Mouse (Mus musculus) granulocyte monocyte progenitor cell, adult 5-6 weeks (primary cell): Measurements from ENCODE around the gene Dpf3. TPM values are rescaled to one million over a fixed set of nuclear protein-coding genes. Genes with fewer than 3 reads are reported as not detected.

Experiments
- ATAC-seq: replicated peaks from 2 replicates; pipeline ENCODE4 v1.8.0; 2016; ENCODE audit warnings: mild to moderate bottlenecking, moderate TSS enrichment, inconsistent platforms; ENCODE audit not compliant: poor library complexity, severe bottlenecking
- total RNA-seq, 2 experiments: library from RNA; stranded (forward) in 1 of 2; stranded (reverse) in 1 of 2; fragments of 200-712, 200-1000 nt in 1 of 2; fragments of >200 nt in 1 of 2; fragmentation: Nextera tagmentation in 1 of 2; gene quantifications; 2 replicates each; pipeline ENCODE4 v1.2.3; 2014 to 2017

Dpf3 gene
- total RNA-seq, 2 experiments from 2014 or later = 0.31 TPM; not detected in 1

- no peak for ATAC-seq
Measured at GRCm38 (mm10) chr12:83497959-83498358, 10.4 kb upstream of the Dpf3 start.

GRCm38 (mm10) chr12:83496736-83497135 lies 9.2 kb upstream of the Dpf3 start:
- ATAC-seq = no peak

GRCm38 (mm10) chr12:83496336-83496735 lies 8.8 kb upstream of the Dpf3 start:
- ATAC-seq = no peak

GRCm38 (mm10) chr12:83495961-83496282 lies 8.4 kb upstream of the Dpf3 start:
- ATAC-seq = no peak

- no peak for ATAC-seq
Measured at GRCm38 (mm10) chr12:83495248-83495960, 7.9 kb upstream of the Dpf3 start.

GRCm38 (mm10) chr12:83494196-83494595 lies 6.7 kb upstream of the Dpf3 start:
- ATAC-seq = no peak

GRCm38 (mm10) chr12:83492808-83493207 lies 5.3 kb upstream of the Dpf3 start:
- no peak for ATAC-seq

- no peak for ATAC-seq
Measured at GRCm38 (mm10) chr12:83491609-83492008, 4.1 kb upstream of the Dpf3 start.

- ATAC-seq = no peak
Measured at GRCm38 (mm10) chr12:83489748-83490147, 2.2 kb upstream of the Dpf3 start.

GRCm38 (mm10) chr12:83488211-83488941 lies 860 bp upstream of the Dpf3 start:
- ATAC-seq = no peak

- ATAC-seq = peak; percentile 13; the same call in 1 of the 2 replicates
Measured at GRCm38 (mm10) chr12:83486671-83487461, 650 bp downstream of the Dpf3 start.

GRCm38 (mm10) chr12:83485911-83486670 lies 1.4 kb downstream of the Dpf3 start:
- ATAC-seq = peak; percentile 45

GRCm38 (mm10) chr12:83484855-83485745 lies 2.4 kb downstream of the Dpf3 start:
- no peak for ATAC-seq

GRCm38 (mm10) chr12:83483653-83484052 lies 3.9 kb downstream of the Dpf3 start:
- ATAC-seq = no peak

GRCm38 (mm10) chr12:83481439-83481838 lies 6.1 kb downstream of the Dpf3 start:
- ATAC-seq = no peak

- no peak for ATAC-seq
Measured at GRCm38 (mm10) chr12:83479818-83480401, 7.6 kb downstream of the Dpf3 start.

GRCm38 (mm10) chr12:83479140-83479539 lies 8.4 kb downstream of the Dpf3 start:
- no peak for ATAC-seq

GRCm38 (mm10) chr12:83476277-83476676 lies 11.2 kb downstream of the Dpf3 start:
- no peak for ATAC-seq

- ATAC-seq = no peak
Measured at GRCm38 (mm10) chr12:83475419-83475818, 12.1 kb downstream of the Dpf3 start.
